Mouse (Mus musculus): ENCODE measurements around the gene Cd276. TPM values are rescaled to one million over a fixed set of nuclear protein-coding genes. Genes with fewer than 3 reads are reported as not detected.
A peak's percentile ranks its signal among the peaks of the same experiment; 100 is the strongest.

Gene Cd276
- polyA plus RNA-seq, 1 experiment from 2014 or later, result 22.0 TPM

GRCm38 (mm10) chr9:58548897-58549296 lies 6.3 kb downstream of the Cd276 start:
- 56% methylated on average over 4 of the region's 4 CpGs for WGBS
- no peaks in the 10 kb centered on the region for H3K36me3 ChIP-seq
- peaks cover 48% of the 10 kb centered on the region for H3K4me1 ChIP-seq (replicated peaks)
- H3K4me2 ChIP-seq, result no peak overlapping the region
- H3K9me3 ChIP-seq (replicated peaks), result no peaks in the 10 kb centered on the region
- H3K4me3 ChIP-seq, result no peak overlapping the region
- no peak overlapping the region for H3K9ac ChIP-seq
- H3K27ac ChIP-seq, result no peak overlapping the region
- no peak for ATAC-seq (replicated peaks; ENCODE audit: insufficient number of reproducible peaks, insufficient read depth, low FRiP score, low read depth)
- H3K27me3 ChIP-seq, result no peaks in the 10 kb centered on the region

GRCm38 (mm10) chr9:58546630-58547360 lies 8.4 kb downstream of the Cd276 start:
- peaks cover 40% of the 10 kb centered on the region for H3K4me1 ChIP-seq (replicated peaks)
- H3K27ac ChIP-seq, result no peak overlapping the region
- H3K4me3 ChIP-seq, result no peak overlapping the region
- no peak overlapping the region for H3K9ac ChIP-seq
- H3K9me3 ChIP-seq (replicated peaks), result no peaks in the 10 kb centered on the region
- no peaks in the 10 kb centered on the region for H3K36me3 ChIP-seq
- H3K27me3 ChIP-seq, result no peaks in the 10 kb centered on the region
- WGBS, result 82% methylated on average over 11 of the region's 11 CpGs
- no peak overlapping the region for H3K4me2 ChIP-seq
- ATAC-seq (replicated peaks; ENCODE audit: insufficient number of reproducible peaks, insufficient read depth, low FRiP score, low read depth), result no peak

GRCm38 (mm10) chr9:58545428-58545827 lies 9.8 kb downstream of the Cd276 start:
- H3K4me1 ChIP-seq (replicated peaks), result peaks cover 50% of the 10 kb centered on the region
- H3K9ac ChIP-seq, result no peak overlapping the region
- H3K4me2 ChIP-seq, result peak overlapping the region; percentile 44
- WGBS, result 54% methylated on average over 6 of the region's 6 CpGs
- no peaks in the 10 kb centered on the region for H3K27me3 ChIP-seq
- no peak for ATAC-seq (replicated peaks; ENCODE audit: insufficient number of reproducible peaks, insufficient read depth, low FRiP score, low read depth)
- H3K36me3 ChIP-seq, result no peaks in the 10 kb centered on the region
- no peaks in the 10 kb centered on the region for H3K9me3 ChIP-seq (replicated peaks)
- H3K27ac ChIP-seq, result peak overlapping the region; percentile 24; the same call in 1 of the 2 replicates
- H3K4me3 ChIP-seq, result no peak overlapping the region

- peaks cover 50% of the 10 kb centered on the region for H3K4me1 ChIP-seq (replicated peaks)
- ATAC-seq (replicated peaks; ENCODE audit: insufficient number of reproducible peaks, insufficient read depth, low FRiP score, low read depth), result no peak
- WGBS, result 28% methylated on average over 4 of the region's 4 CpGs
- no peaks in the 10 kb centered on the region for H3K9me3 ChIP-seq (replicated peaks)
- no peaks in the 10 kb centered on the region for H3K27me3 ChIP-seq
- H3K9ac ChIP-seq, result no peak overlapping the region; the same call in 1 of the 2 replicates
- H3K4me2 ChIP-seq, result peak overlapping the region; percentile 44
- peak overlapping the region; percentile 24; the same call in 1 of the 2 replicates for H3K27ac ChIP-seq
- peak overlapping the region; percentile 37 for H3K4me3 ChIP-seq
- no peaks in the 10 kb centered on the region for H3K36me3 ChIP-seq
Observed at GRCm38 (mm10) chr9:58544879-58545324, 10.3 kb downstream of the Cd276 start.

- no peaks in the 10 kb centered on the region for H3K9me3 ChIP-seq (replicated peaks)
- peak overlapping the region; percentile 8; the same call in 1 of the 2 replicates for H3K4me2 ChIP-seq
- peaks cover 12% of the 10 kb centered on the region; the same call in 1 of the 2 replicates for H3K36me3 ChIP-seq
- WGBS, result 16% methylated on average over 6 of the region's 6 CpGs
- ATAC-seq (replicated peaks; ENCODE audit: insufficient number of reproducible peaks, insufficient read depth, low FRiP score, low read depth), result peak; percentile 63
- peaks cover 37% of the 10 kb centered on the region for H3K4me1 ChIP-seq (replicated peaks)
- H3K9ac ChIP-seq, result peak overlapping the region; percentile 22; the same call in 1 of the 2 replicates
- no peak overlapping the region for H3K4me3 ChIP-seq
- no peaks in the 10 kb centered on the region for H3K27me3 ChIP-seq
- H3K27ac ChIP-seq, result peak overlapping the region; percentile 70
Observed at GRCm38 (mm10) chr9:58541895-58542338, 13.3 kb downstream of the Cd276 start.

GRCm38 (mm10) chr9:58539886-58540285 lies 15.4 kb downstream of the Cd276 start:
- Histone ChIP-seq H3K36me3 (peaks cover 18% of the 10 kb centered on the region; the same call in 1 of the 2 replicates), H3K27me3 (no peaks in the 10 kb centered on the region), H3K27ac (no peak overlapping the region), H3K9ac (no peak overlapping the region), H3K4me2 (no peak overlapping the region), H3K9me3 (replicated peaks) (no peaks in the 10 kb centered on the region), H3K4me1 (replicated peaks) (peaks cover 23% of the 10 kb centered on the region), H3K4me3 (no peak overlapping the region)
- 49% methylated on average over 5 of the region's 5 CpGs for WGBS
- ATAC-seq (replicated peaks; ENCODE audit: insufficient number of reproducible peaks, insufficient read depth, low FRiP score, low read depth), result no peak

- Histone ChIP-seq H3K4me1 (replicated peaks) (peaks cover 21% of the 10 kb centered on the region), H3K36me3 (peaks cover 18% of the 10 kb centered on the region; the same call in 1 of the 2 replicates), H3K27me3 (no peaks in the 10 kb centered on the region), H3K27ac (no peak overlapping the region), H3K9me3 (replicated peaks) (no peaks in the 10 kb centered on the region), H3K9ac (no peak overlapping the region), H3K4me3 (no peak overlapping the region), H3K4me2 (no peak overlapping the region)
- ATAC-seq (replicated peaks; ENCODE audit: insufficient number of reproducible peaks, insufficient read depth, low FRiP score, low read depth), result no peak
- 67% methylated on average over 3 of the region's 3 CpGs for WGBS
Observed at GRCm38 (mm10) chr9:58537774-58538173, 17.5 kb downstream of the Cd276 start.

GRCm38 (mm10) chr9:58535447-58536134 lies 19.6 kb downstream of the Cd276 start:
- no peak overlapping the region for H3K27ac ChIP-seq
- peaks cover 19% of the 10 kb centered on the region; the same call in 1 of the 2 replicates for H3K36me3 ChIP-seq
- no peak overlapping the region for H3K4me2 ChIP-seq
- no peak overlapping the region for H3K4me3 ChIP-seq
- no peak overlapping the region for H3K9ac ChIP-seq
- WGBS, result 73% methylated on average over 20 of the region's 20 CpGs
- no peaks in the 10 kb centered on the region for H3K9me3 ChIP-seq (replicated peaks)
- H3K27me3 ChIP-seq, result no peaks in the 10 kb centered on the region
- H3K4me1 ChIP-seq (replicated peaks), result peaks cover 1% of the 10 kb centered on the region
- no peak; the same call in 1 of the 2 replicates for ATAC-seq (replicated peaks; ENCODE audit: insufficient number of reproducible peaks, insufficient read depth, low FRiP score, low read depth)

GRCm38 (mm10) chr9:58534766-58535165 lies 20.5 kb downstream of the Cd276 start:
- Histone ChIP-seq H3K9ac (no peak overlapping the region), H3K9me3 (replicated peaks) (no peaks in the 10 kb centered on the region), H3K36me3 (peaks cover 26% of the 10 kb centered on the region), H3K4me2 (no peak overlapping the region), H3K27me3 (no peaks in the 10 kb centered on the region), H3K27ac (no peak overlapping the region), H3K4me1 (replicated peaks) (no peaks in the 10 kb centered on the region), H3K4me3 (no peak overlapping the region)
- no peak for ATAC-seq (replicated peaks; ENCODE audit: insufficient number of reproducible peaks, insufficient read depth, low FRiP score, low read depth)
- 36% methylated on average over 1 of the region's 1 CpGs for WGBS

GRCm38 (mm10) chr9:58533322-58533721 lies 21.9 kb downstream of the Cd276 start:
- Histone ChIP-seq H3K27ac (no peak overlapping the region), H3K36me3 (peaks cover 34% of the 10 kb centered on the region), H3K27me3 (no peaks in the 10 kb centered on the region), H3K4me2 (no peak overlapping the region), H3K9ac (no peak overlapping the region), H3K4me1 (replicated peaks) (no peaks in the 10 kb centered on the region), H3K9me3 (replicated peaks) (no peaks in the 10 kb centered on the region), H3K4me3 (no peak overlapping the region)
- 85% methylated on average over 6 of the region's 6 CpGs for WGBS
- no peak for ATAC-seq (replicated peaks; ENCODE audit: insufficient number of reproducible peaks, insufficient read depth, low FRiP score, low read depth)

- no peak for ATAC-seq (replicated peaks; ENCODE audit: insufficient number of reproducible peaks, insufficient read depth, low FRiP score, low read depth)
- Histone ChIP-seq H3K4me1 (replicated peaks) (no peaks in the 10 kb centered on the region), H3K4me3 (no peak overlapping the region), H3K27ac (no peak overlapping the region), H3K9ac (no peak overlapping the region), H3K4me2 (no peak overlapping the region), H3K36me3 (peaks cover 36% of the 10 kb centered on the region), H3K27me3 (no peaks in the 10 kb centered on the region), H3K9me3 (replicated peaks) (no peaks in the 10 kb centered on the region)
- 86% methylated on average over 4 of the region's 4 CpGs for WGBS
Observed at GRCm38 (mm10) chr9:58532236-58532635, 23.0 kb downstream of the Cd276 start.

Measured in heart, embryonic 15.5 days (tissue).